Mouse (Mus musculus) ES-E14 (cell line): ENCODE measurements around the gene Gapt. TPM values are rescaled to one million over a fixed set of nuclear protein-coding genes. Genes with fewer than 3 reads are reported as not detected.
A peak's percentile ranks its signal among the peaks of the same experiment; 100 is the strongest.
"Not testable (repeated sequence)": the region's sequence is repeated elsewhere in the genome, so short reads cannot be mapped to it uniquely, and the experiment has no call there.

ENCODE experiments used
- DNase-seq: peaks from one replicate; pipeline ENCODE4 v3.0.0-alpha.2; 2013; ENCODE audit warnings: low read depth, low spot score
- H3K27ac ChIP-seq: 2 replicates; pipeline ENCODE4 v1.5.1; 2012; ENCODE audit warnings: low read depth, mild to moderate bottlenecking, low read length, moderate library complexity, mixed read lengths; ENCODE audit not compliant: poor library complexity, insufficient read depth, severe bottlenecking
- H3K36me3 ChIP-seq: 2 replicates; pipeline ENCODE4 v1.6.1; 2012; ENCODE audit warnings: mild to moderate bottlenecking, low read length, moderate library complexity, mixed read lengths; ENCODE audit not compliant: control insufficient read depth, poor library complexity, insufficient read depth, severe bottlenecking
- H3K4me1 ChIP-seq, 2 experiments: fragments of 150-350 bp in 1 of 2; sonication (generic) in 1 of 2; 2 replicates each; pipeline ENCODE4 v1.6.1; 2012; ENCODE audit warnings: low read length in 2 of 2, mild to moderate bottlenecking in 1 of 2, mixed read lengths in 1 of 2; ENCODE audit not compliant: control insufficient read depth in 2 of 2, insufficient read depth in 2 of 2, poor library complexity in 1 of 2
- H3K4me3 ChIP-seq, 2 experiments: fragments of 150-350 bp in 1 of 2; sonication (generic) in 1 of 2; 2 replicates each; pipeline ENCODE4 v1.5.1; 2012; ENCODE audit warnings: low read length in 2 of 2, low read depth in 1 of 2, mild to moderate bottlenecking in 1 of 2, mixed read lengths in 1 of 2; ENCODE audit not compliant: insufficient read depth in 1 of 2, poor library complexity in 1 of 2, severe bottlenecking in 1 of 2
- H3K9ac ChIP-seq: 2 replicates; pipeline ENCODE4 v1.6.1; 2012; ENCODE audit warnings: low read depth, mild to moderate bottlenecking, low read length, mixed read lengths; ENCODE audit not compliant: poor library complexity, insufficient read depth, severe bottlenecking
- H3K9me3 ChIP-seq: fragments of 150-350 bp; sonication (generic); 2 replicates; pipeline ENCODE4 v1.6.1; 2012; ENCODE audit warnings: low read depth, mild to moderate bottlenecking, low read length; ENCODE audit not compliant: control insufficient read depth, insufficient read depth
- CHD2 ChIP-seq: IDR thresholded peaks from 2 replicates; pipeline ENCODE4 v1.6.1; 2014; ENCODE audit warnings: mild to moderate bottlenecking, low read depth, low read length, inconsistent platforms
- HCFC1 ChIP-seq: IDR thresholded peaks from 2 replicates; pipeline ENCODE4 v1.6.1; 2012; ENCODE audit warnings: low read length, inconsistent platforms, borderline replicate concordance; ENCODE audit not compliant: insufficient read depth
- MAFK ChIP-seq: IDR thresholded peaks from 2 replicates; pipeline ENCODE4 v1.6.1; 2014; ENCODE audit warnings: mild to moderate bottlenecking, low read depth, low read length, inconsistent platforms; ENCODE audit not compliant: insufficient read depth
- ZC3H11A ChIP-seq: IDR thresholded peaks from 2 replicates; pipeline ENCODE4 v1.6.1; 2012; ENCODE audit warnings: low read depth, mild to moderate bottlenecking, inconsistent platforms, low read length, borderline replicate concordance
- ZNF384 ChIP-seq: IDR thresholded peaks from 2 replicates; pipeline ENCODE4 v1.6.1; 2012; ENCODE audit warnings: low read depth, low read length, inconsistent platforms
- in situ Hi-C, 2 experiments: fragments of 600-800 bp; cut with MboI; formaldehyde crosslinking; loops; one replicate each; pipeline ENCODE4 v1.15.1; 2025; ENCODE audit warnings: low sequenced_read_pairs in 2 of 2, inconsistent platforms in 1 of 2; ENCODE audit not compliant: unreplicated experiment in 2 of 2
- total RNA-seq: library from RNA; depleted of rRNA; stranded (reverse); fragments of 300-350 nt; gene quantifications from 2 replicates; pipeline ENCODE4 v1.2.3, GENCODE M21; 2012

Gene Gapt
- total RNA-seq, 1 experiment, result not detected

DNA sequence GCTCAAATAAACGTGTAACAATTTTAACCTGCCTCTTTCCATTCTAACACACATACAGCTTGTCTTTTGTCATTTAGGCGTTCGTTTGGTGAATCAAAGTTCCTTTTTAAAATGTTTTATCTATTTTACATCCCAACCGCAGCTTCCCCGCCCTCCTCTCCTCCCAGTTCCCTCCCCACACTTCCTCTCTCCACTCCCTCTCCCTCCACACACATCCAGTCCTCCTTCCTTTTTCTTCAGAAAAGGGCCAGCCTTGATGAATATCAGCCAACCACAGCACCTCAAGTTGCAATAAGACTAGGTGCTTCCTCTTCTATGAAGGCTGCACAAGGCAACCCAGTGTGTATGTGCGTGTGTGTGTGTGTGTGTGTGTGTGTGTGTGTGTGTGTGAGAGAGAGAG lies 27.5 kb upstream of the Gapt start:
- DNase-seq, result no peak
- H3K9me3 ChIP-seq, result no peaks in the 10 kb centered on the region

GRCm38 (mm10) chr13:110382447-110382901 lies 25.5 kb upstream of the Gapt start:
- H3K4me3 ChIP-seq, result no peak overlapping the region
- no peak overlapping the region for H3K27ac ChIP-seq
- in situ Hi-C loops, result loop anchor here (5.0 to 25.0 kb wide), 3 partner anchors 855 to 1030 kb away; no protein-coding TSS in a partner anchor
- H3K4me1 ChIP-seq, result no peaks in the 10 kb centered on the region
- TF ChIP-seq ZC3H11A (peak; percentile 96), MAFK (0 out of 2 replicates have a peak, but pooled peaks have one; percentile 40), HCFC1 (no peak), CHD2 (no peak), ZNF384 (peak; percentile 83)
- no peaks in the 10 kb centered on the region for H3K36me3 ChIP-seq
- no peak overlapping the region for H3K9ac ChIP-seq
- no peaks in the 10 kb centered on the region for H3K9me3 ChIP-seq
- DNase-seq, result peak; percentile 57

More for the DNA sequence above, 27.5 kb upstream of the Gapt start:
- TF ChIP-seq ZNF384 (no peak), MAFK (no peak), CHD2 (no peak), HCFC1 (no peak), ZC3H11A (no peak)
- in situ Hi-C loops, result loop anchor here (5.0 to 25.0 kb wide), 3 partner anchors 853 to 1028 kb away; no protein-coding TSS in a partner anchor
- Histone ChIP-seq H3K4me1 (no peaks in the 10 kb centered on the region), H3K9ac (no peak overlapping the region), H3K27ac (no peak overlapping the region), H3K36me3 (no peaks in the 10 kb centered on the region), H3K4me3 (no peak overlapping the region)

- H3K4me3 ChIP-seq, result no peak overlapping the region
- no peak for TF ChIP-seq HCFC1
- no peak for TF ChIP-seq ZNF384
- no peak for TF ChIP-seq ZC3H11A
- no peak for TF ChIP-seq CHD2
- TF ChIP-seq MAFK, result no peak
- no peak overlapping the region for H3K27ac ChIP-seq
- no peaks in the 10 kb centered on the region for H3K36me3 ChIP-seq
- in situ Hi-C loops, result loop anchor here (5.0 to 25.0 kb wide), 2 partner anchors 307 kb away; no protein-coding TSS in a partner anchor
- no peaks in the 10 kb centered on the region for H3K4me1 ChIP-seq
- DNase-seq, result no peak
- H3K9ac ChIP-seq, result no peak overlapping the region
- no peaks in the 10 kb centered on the region for H3K9me3 ChIP-seq
Observed at GRCm38 (mm10) chr13:110369673-110370072, 12.7 kb upstream of the Gapt start.

DNA sequence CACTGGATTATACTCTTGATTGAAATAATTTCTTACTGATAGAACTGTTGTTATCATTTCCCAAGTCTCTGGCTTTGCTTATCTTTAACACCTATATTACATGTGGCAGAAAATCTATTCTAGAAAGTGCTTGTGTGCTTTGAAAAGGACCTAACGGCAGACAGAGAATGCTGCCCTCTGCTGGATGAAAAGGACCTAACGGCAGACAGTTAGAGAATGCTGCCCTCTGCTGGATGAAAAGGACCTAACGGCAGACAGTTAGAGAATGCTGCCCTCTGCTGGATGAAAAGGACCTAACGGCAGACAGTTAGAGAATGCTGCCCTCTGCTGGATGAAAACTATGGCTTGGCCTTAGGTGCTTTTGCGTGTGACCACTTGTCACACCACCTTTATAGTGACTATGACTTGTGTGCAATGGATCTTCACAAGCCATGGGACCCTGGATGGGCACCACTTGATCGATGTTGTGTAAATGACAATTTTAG lies 11.6 kb upstream of the Gapt start:
- H3K27ac ChIP-seq, H3K4me3 ChIP-seq, DNase-seq, H3K4me1 ChIP-seq, H3K9me3 ChIP-seq, H3K9ac ChIP-seq, H3K36me3 ChIP-seq: not testable (repeated sequence)
- TF ChIP-seq ZNF384 (0 out of 2 replicates have a peak, but pooled peaks have one; percentile 18), HCFC1 (peak; percentile 64; the same call in 1 of the 2 replicates), ZC3H11A (peak; percentile 78)
- in situ Hi-C loops, result loop anchor here in 1 of 2 experiments (25.0 kb wide), 1 partner anchor 306 kb away; no protein-coding TSS in a partner anchor
